Comparison of ENCODE assay signal across 13 mouse cellular contexts in the genomic region with DNA sequence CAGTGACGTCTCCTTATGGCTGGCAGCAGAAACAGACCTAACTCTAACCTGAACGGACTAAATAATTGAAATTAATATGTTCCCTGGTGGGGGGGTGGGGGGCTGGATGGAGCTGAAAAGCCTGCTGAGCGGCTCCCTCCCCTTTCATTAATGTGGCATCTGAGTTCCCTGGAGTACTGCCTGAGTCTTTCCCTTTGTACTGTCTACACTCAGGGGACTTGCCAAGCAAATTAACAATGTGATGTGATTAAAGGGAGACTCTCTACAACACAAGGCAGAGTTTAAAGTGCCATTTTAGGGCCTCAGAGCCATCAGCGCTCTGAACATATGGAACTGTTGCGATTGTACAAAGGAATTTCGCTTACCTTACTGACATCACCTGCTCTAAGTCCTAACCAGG. TPM values are rescaled to one million over a fixed set of nuclear protein-coding genes. Genes with fewer than 3 reads are reported as not detected.
DNase-seq lines count a peak whose midpoint lies in the region; ATAC-seq lines count a peak whose summit lies in the region.
"Had no signal": no experiment of that assay in that cellular context is flagged by ENCODE, and none has a peak within 500 bp of the region (broad histone marks: within the 10 kb centered on the region; RNA-seq: fewer than 3 reads in every experiment).

No protein-coding gene starts in this region.

- peaks cover 21% of the 10 kb centered on the region for H3K4me1 ChIP-seq in lung, embryonic 16.5 days (replicated peaks; ENCODE audit: control insufficient read depth, insufficient read depth, low read length)
- H3K4me1 ChIP-seq in hindbrain, embryonic 16.5 days (ENCODE audit: control insufficient read depth, insufficient read depth, low read depth, low read length) = peaks cover 9% of the 10 kb centered on the region
- peaks cover 20% of the 10 kb centered on the region for H3K4me1 ChIP-seq in neural tube, embryonic 14.5 days (ENCODE audit: control insufficient read depth, insufficient read depth, low read length)

- H3K4me2 ChIP-seq in lung, embryonic 16.5 days (ENCODE audit: low read depth, low read length) = no peak overlapping the region
- no peak overlapping the region for H3K4me2 ChIP-seq in hindbrain, embryonic 16.5 days (ENCODE audit: low read length)
- no peak overlapping the region for H3K4me2 ChIP-seq in neural tube, embryonic 14.5 days (ENCODE audit: low read depth, low read length)

- DNase-seq in embryo, embryonic 11 days = peak; percentile 22
- no peak for DNase-seq in embryo, embryonic 10.5 days (ENCODE audit: low spot score)
- no peak for DNase-seq in lung, postnatal 4 days
- DNase-seq in layer of hippocampus, adult 11-12 months (ENCODE audit: low spot score) = no peak
- DNase-seq in adrenal gland, postnatal 10 days = no peak
- DNase-seq: lung, postnatal 14 days had no signal

- no peak overlapping the region for H3K4me3 ChIP-seq in lung, embryonic 16.5 days (ENCODE audit: low read length)
- no peak overlapping the region for H3K4me3 ChIP-seq in hindbrain, embryonic 16.5 days (ENCODE audit: low read length)
- no peak overlapping the region for H3K4me3 ChIP-seq in neural tube, embryonic 14.5 days (ENCODE audit: low read depth, low read length)

- WGBS in lung, embryonic 16.5 days = 51% methylated on average over 6 of the region's 6 CpGs
- 25% methylated on average over 6 of the region's 6 CpGs for WGBS in hindbrain, embryonic 16.5 days
- WGBS in neural tube, embryonic 14.5 days = 15% methylated on average over 6 of the region's 6 CpGs

- H3K9me3 ChIP-seq in lung, embryonic 16.5 days (ENCODE audit: control insufficient read depth, low read length) = no peaks in the 10 kb centered on the region
- no peaks in the 10 kb centered on the region for H3K9me3 ChIP-seq in hindbrain, embryonic 16.5 days (ENCODE audit: control insufficient read depth, low read length)
- H3K9me3 ChIP-seq in neural tube, embryonic 14.5 days (ENCODE audit: control insufficient read depth, low read length) = no peaks in the 10 kb centered on the region
- H3K9me3 ChIP-seq: G1E had no signal

- no peak overlapping the region for H3K9ac ChIP-seq in lung, embryonic 16.5 days (ENCODE audit: low read length)
- no peak overlapping the region for H3K9ac ChIP-seq in hindbrain, embryonic 16.5 days (ENCODE audit: low read depth, low read length)
- no peak overlapping the region for H3K9ac ChIP-seq in neural tube, embryonic 14.5 days (replicated peaks; ENCODE audit: low read depth, low read length)

- no peaks in the 10 kb centered on the region for H3K36me3 ChIP-seq in lung, embryonic 16.5 days (ENCODE audit: control insufficient read depth, insufficient read depth, low read length)
- no peaks in the 10 kb centered on the region for H3K36me3 ChIP-seq in hindbrain, embryonic 16.5 days (ENCODE audit: control insufficient read depth, insufficient read depth, low read length)
- no peaks in the 10 kb centered on the region for H3K36me3 ChIP-seq in neural tube, embryonic 14.5 days (ENCODE audit: control insufficient read depth, insufficient read depth, low read length)
- H3K36me3 ChIP-seq: G1E had no signal

- ATAC-seq in lung, embryonic 16.5 days (ENCODE audit: low read depth) = no peak
- ATAC-seq in hindbrain, embryonic 16.5 days = peak; percentile 50; the same call in 1 of the 2 replicates
- peak; percentile 77; the same call in 1 of the 2 replicates for ATAC-seq in neural tube, embryonic 14.5 days (ENCODE audit: low read depth)

- peak overlapping the region; percentile 85; the same call in 1 of the 2 replicates for H3K27ac ChIP-seq in lung, embryonic 16.5 days (ENCODE audit: low read length)
- H3K27ac ChIP-seq in hindbrain, embryonic 16.5 days (ENCODE audit: low read depth, low read length) = no peak overlapping the region
- no peak overlapping the region for H3K27ac ChIP-seq in neural tube, embryonic 14.5 days (ENCODE audit: low read depth, low read length)

- H3K27me3 ChIP-seq in lung, embryonic 16.5 days (ENCODE audit: control insufficient read depth, insufficient read depth, low read depth, low read length) = no peaks in the 10 kb centered on the region
- no peaks in the 10 kb centered on the region for H3K27me3 ChIP-seq in hindbrain, embryonic 16.5 days (replicated peaks; ENCODE audit: control insufficient read depth, insufficient read depth, low read length)
- no peaks in the 10 kb centered on the region for H3K27me3 ChIP-seq in neural tube, embryonic 14.5 days (ENCODE audit: control insufficient read depth, insufficient read depth, low read length)

RNA-seq across cellular contexts. Expression of gene Serinc5, which starts 16.4 kb away (rescaled TPM):
- polyA plus RNA-seq in lung, embryonic 16.5 days (2015; fragmentation: Nextera tagmentation; extraction: Ambion mirVana) = 33.2 and 34.2 TPM in 2 replicates
- polyA plus RNA-seq in hindbrain, embryonic 16.5 days (2015; fragmentation: Nextera tagmentation; extraction: Ambion mirVana) = 14.7 and 19.7 TPM in 2 replicates
- polyA plus RNA-seq in neural tube, embryonic 14.5 days (2014; fragmentation: Nextera tagmentation; extraction: Ambion mirVana) = 16.7 and 27.0 TPM in 2 replicates
- total RNA-seq in adrenal gland, postnatal 10 days (2021) = 10 to 100 TPM; 47.6 to 50.4 TPM

RNA-seq across cellular contexts. Expression of gene Spz1, which starts 18.5 kb away (rescaled TPM):
- not detected in 2 replicates for polyA plus RNA-seq in lung, embryonic 16.5 days (2015; fragmentation: Nextera tagmentation; extraction: Ambion mirVana)
- polyA plus RNA-seq in hindbrain, embryonic 16.5 days (2015; fragmentation: Nextera tagmentation; extraction: Ambion mirVana) = not detected in 2 replicates
- not detected in 2 replicates for polyA plus RNA-seq in neural tube, embryonic 14.5 days (2014; fragmentation: Nextera tagmentation; extraction: Ambion mirVana)
- not detected for total RNA-seq in adrenal gland, postnatal 10 days (2021)
- total RNA-seq: adrenal gland, postnatal 4 days; hematopoietic stem cell, adult 5-6 weeks; layer of hippocampus, postnatal 14 days had no signal
- polyA plus RNA-seq: G1E had no signal
